Mouse (Mus musculus): Measurements from ENCODE around the gene Aadacl3.

GRCm38 (mm10) chr4:144420644-144421043 is 42.9 kb downstream of the Aadacl3 start:
- TF ChIP-seq POLR2A (IDR thresholded peaks at IDR 0.05; ENCODE audit: low read depth, low read length) (no peak), CTCF (IDR thresholded peaks at IDR 0.05; ENCODE audit: extremely low read depth, insufficient read depth, insufficient read length, insufficient replicate concordance) (no peak)
